Mouse (Mus musculus): ENCODE measurements around the gene Wfdc18.

DNA sequence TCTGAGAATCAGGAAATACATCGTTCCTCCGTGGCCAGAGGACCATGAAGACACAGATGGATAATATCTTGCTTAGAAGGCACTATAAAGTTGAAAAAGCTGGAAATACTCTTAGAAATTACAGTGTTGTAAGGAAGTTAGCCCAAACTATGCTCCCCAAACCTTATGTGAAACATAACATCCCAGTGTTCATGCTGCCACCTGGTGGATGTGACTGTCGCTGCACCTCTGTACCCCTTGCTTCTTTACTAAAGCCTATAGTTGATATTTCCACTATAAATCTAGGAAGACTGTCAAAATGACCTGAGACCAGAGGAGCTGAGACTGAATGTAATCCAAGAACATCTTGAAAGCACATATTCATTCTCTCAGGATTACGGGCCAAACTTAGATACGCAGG, 30.4 kb downstream of the Wfdc18 start:
- TF ChIP-seq MAX (IDR thresholded peaks at IDR 0.05; ENCODE audit: low read length) (peak; percentile 60; the same call in 1 of the 2 replicates), ZNF384 (IDR thresholded peaks at IDR 0.05; ENCODE audit: low read depth, low read length) (no peak), CTCF (conservative IDR thresholded peaks at IDR 0.05 in 1 of 2, IDR thresholded peaks at IDR 0.05 in 1 of 2; ENCODE audit: low read depth in 2 of 2, low read length in 2 of 2) (peak; percentile 98 to 99), MEF2A (IDR thresholded peaks at IDR 0.05; ENCODE audit: borderline replicate concordance, low read depth, low read length) (0 out of 2 replicates have a peak, but pooled peaks have one; percentile 15), MAFK (IDR thresholded peaks at IDR 0.05; ENCODE audit: insufficient replicate concordance, low read length) (no peak), NRF1 (IDR thresholded peaks at IDR 0.05; ENCODE audit: low read depth, low read length) (no peak; the same call in 1 of the 2 replicates)

Measured in CH12.LX (cell line).